Mouse (Mus musculus): ENCODE measurements around the gene Lnx2. TPM values are rescaled to one million over a fixed set of nuclear protein-coding genes. Genes with fewer than 3 reads are reported as not detected.

Lnx2 gene
- polyA plus RNA-seq, 1 experiment from 2014 or later: 10.8 TPM

DNA sequence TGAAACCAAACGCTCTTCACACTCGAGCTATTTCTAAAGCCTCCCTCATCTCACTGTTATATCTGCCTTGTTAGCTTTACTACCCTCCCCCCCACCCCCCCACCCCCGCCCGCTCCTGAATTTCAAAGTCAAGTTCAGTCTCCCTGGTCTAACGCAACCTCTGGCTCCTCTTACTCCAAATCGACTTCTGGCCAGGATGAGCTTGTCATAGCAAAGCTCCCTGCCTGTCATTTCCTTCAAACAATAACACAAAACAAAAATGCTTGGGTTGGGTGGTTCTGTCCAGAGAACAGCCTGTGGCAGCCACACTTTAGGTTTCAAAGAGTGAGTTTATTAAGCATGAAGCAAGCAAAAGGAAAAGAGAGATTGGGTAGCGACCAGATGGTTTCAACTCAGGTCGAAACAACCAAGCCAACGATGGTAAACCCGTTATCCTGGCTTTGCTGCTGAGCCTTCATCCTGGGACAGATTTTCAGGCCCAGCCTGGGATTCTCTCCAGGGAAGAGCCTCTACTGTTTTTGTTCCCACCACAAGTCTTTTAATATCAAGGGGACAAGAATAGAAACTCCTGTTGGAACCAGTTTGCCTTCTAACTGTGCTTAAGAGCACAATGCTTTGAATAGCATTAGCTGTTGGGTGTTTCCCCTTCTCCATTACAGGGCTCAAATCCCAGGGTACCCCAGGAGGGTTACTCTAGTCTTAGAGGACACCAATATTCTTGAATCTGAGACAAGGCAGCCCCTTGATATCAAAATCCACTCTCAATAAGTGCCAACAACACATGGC, 104.4 kb downstream of the Lnx2 start:
- H3K27ac ChIP-seq (replicated peaks): no peak overlapping the region
- peaks cover 15% of the 10 kb centered on the region; the same call in 1 of the 2 replicates for H3K27me3 ChIP-seq
- no peak overlapping the region for H3K9ac ChIP-seq (replicated peaks)
- no peaks in the 10 kb centered on the region for H3K9me3 ChIP-seq
- no peak for ATAC-seq (replicated peaks)
- H3K36me3 ChIP-seq: no peaks in the 10 kb centered on the region
- H3K4me3 ChIP-seq: no peak overlapping the region
- H3K4me2 ChIP-seq (replicated peaks): no peak overlapping the region
- WGBS: 75% methylated on average over 10 of the region's 10 CpGs
- H3K4me1 ChIP-seq: peaks cover 5% of the 10 kb centered on the region

GRCm38 (mm10) chr5:146968695-146969393, 107.5 kb downstream of the Lnx2 start:
- H3K9me3 ChIP-seq: no peaks in the 10 kb centered on the region
- H3K4me3 ChIP-seq: no peak overlapping the region
- H3K4me2 ChIP-seq (replicated peaks): 0 out of 2 replicates have a peak overlapping the region, but pooled peaks have one; percentile 11
- WGBS: 4% methylated on average over 13 of the region's 13 CpGs
- 0 out of 2 replicates have a peak overlapping the region, but pooled peaks have one; percentile 2 for H3K9ac ChIP-seq (replicated peaks)
- H3K4me1 ChIP-seq: peaks cover 8% of the 10 kb centered on the region
- no peaks in the 10 kb centered on the region for H3K36me3 ChIP-seq
- no peak overlapping the region for H3K27ac ChIP-seq (replicated peaks)
- ATAC-seq (replicated peaks): no peak
- peaks cover 18% of the 10 kb centered on the region; the same call in 1 of the 2 replicates for H3K27me3 ChIP-seq

Other genes with a start within 250 kb of the Lnx2 start
- gene Rpl21, start 243.7 kb downstream of the Lnx2 start, polyA plus RNA-seq (2015; fragmentation: Nextera tagmentation; extraction: Ambion mirVana): 358 and 359 TPM in 2 replicates
- gene Rasl11a, start 231.5 kb downstream of the Lnx2 start, polyA plus RNA-seq (2015; fragmentation: Nextera tagmentation; extraction: Ambion mirVana): 11.9 and 13.4 TPM in 2 replicates
- 123 and 124 TPM in 2 replicates for gene Gtf3a, start 127.9 kb downstream of the Lnx2 start, polyA plus RNA-seq (2015; fragmentation: Nextera tagmentation; extraction: Ambion mirVana)
- 28.7 and 32.7 TPM in 2 replicates for gene Mtif3, start 112.8 kb downstream of the Lnx2 start, polyA plus RNA-seq (2015; fragmentation: Nextera tagmentation; extraction: Ambion mirVana)
- gene Polr1d, start 464 bp upstream of the Lnx2 start, polyA plus RNA-seq (2015; fragmentation: Nextera tagmentation; extraction: Ambion mirVana): 114 TPM in 2 replicates
- gene Gsx1, start 112.1 kb upstream of the Lnx2 start, polyA plus RNA-seq (2015; fragmentation: Nextera tagmentation; extraction: Ambion mirVana): 2.1 and 3.3 TPM in 2 replicates
- not detected in 2 replicates for gene Pdx1, start 193.4 kb upstream of the Lnx2 start, polyA plus RNA-seq (2015; fragmentation: Nextera tagmentation; extraction: Ambion mirVana)
- not detected in 2 replicates for gene Cdx2, start 230.7 kb upstream of the Lnx2 start, polyA plus RNA-seq (2015; fragmentation: Nextera tagmentation; extraction: Ambion mirVana)
- gene Urad, start 245.9 kb upstream of the Lnx2 start, polyA plus RNA-seq (2015; fragmentation: Nextera tagmentation; extraction: Ambion mirVana): not detected in 2 replicates

Measured in forebrain, embryonic 15.5 days (tissue).